Mouse (Mus musculus): ENCODE data around the gene Hoxc9. TPM values are rescaled to one million over a fixed set of nuclear protein-coding genes. Genes with fewer than 3 reads are reported as not detected.

Gene Hoxc9
- total RNA-seq, 2 experiments from 2014 or later, result 5.0 to 5.5 TPM

DNA sequence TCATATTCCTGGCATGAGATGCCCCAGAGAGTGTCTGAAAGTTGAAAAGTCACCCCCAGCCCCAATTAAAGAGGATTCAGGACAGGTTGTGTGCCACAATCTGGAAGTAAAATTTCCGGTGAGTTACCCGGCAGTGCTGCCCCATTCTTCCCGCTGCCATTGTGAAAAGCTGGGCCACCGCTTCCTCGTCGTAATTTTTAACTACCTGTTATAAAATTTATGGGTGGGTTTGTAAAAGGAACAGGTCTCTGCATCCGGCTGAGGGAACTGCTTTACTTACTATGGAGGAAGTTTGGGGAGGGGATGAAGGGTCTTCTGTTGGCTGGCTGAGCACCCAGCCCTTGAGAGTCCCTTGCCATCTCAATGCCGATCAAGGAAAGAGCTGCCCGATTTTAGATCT is 20.3 kb downstream of the Hoxc9 start:
- intact Hi-C loops (cut with DNase I), result no loop called here
- DNase-seq, result no peak

DNA sequence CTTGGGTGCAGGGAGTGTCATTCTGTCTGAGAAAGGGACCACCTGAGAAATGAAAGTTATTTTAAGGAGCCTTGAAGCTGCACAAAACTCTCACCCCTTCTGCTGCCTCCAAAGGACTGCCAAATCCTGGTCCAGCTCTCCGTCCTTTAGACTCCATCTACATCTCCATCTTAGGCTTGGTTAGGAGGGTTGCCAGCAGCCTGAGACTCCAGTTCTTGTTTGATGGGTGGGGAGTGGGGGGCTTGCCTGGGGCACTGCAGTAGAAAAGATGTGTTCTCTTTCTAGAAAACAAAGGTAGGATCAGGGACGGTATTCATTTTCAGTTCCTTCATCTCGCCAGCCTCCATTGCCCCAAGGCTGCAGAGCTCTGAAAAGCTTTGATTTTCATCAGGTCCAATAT is 21.2 kb downstream of the Hoxc9 start:
- intact Hi-C loops (cut with DNase I), result no loop called here
- DNase-seq, result no peak

- DNase-seq, result no peak
- intact Hi-C loops (cut with DNase I), result no loop called here
Measured at GRCm38 (mm10) chr15:102997939-102998355, 21.7 kb downstream of the Hoxc9 start, which contains the start of gene Hoxc6. Gene Hoxc6 (plus strand): TSS chr15:102998257.

DNA sequence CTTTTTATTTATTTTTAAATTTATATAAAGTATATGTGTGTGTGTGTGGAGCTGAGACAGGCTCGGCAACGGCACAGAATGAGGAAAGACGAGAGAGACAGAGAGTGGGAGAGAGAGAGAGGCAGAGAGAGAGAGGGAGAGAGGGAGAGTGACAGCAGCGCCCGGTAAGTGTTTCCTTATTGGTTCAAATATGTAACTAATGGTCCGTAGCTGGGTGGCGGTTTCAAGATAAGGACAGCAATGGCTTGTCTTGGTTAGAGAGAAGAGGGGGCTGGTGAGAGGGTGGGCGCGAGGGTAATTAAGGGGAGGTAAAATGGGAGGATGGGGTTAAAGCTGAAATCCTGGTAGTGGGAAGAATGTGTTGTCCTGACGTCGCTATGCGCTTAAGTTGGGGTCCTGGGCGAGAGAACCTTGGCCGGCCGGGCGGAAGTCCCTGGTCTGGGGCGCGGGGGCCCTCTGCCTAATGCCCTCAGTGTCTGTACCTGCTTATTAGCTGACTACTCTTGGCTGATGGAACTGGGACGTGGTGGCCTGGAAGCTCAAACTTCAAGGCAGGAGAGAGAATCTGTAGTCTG is 22.5 kb downstream of the Hoxc9 start:
- intact Hi-C loops (cut with DNase I), result no loop called here
- DNase-seq, result no peak

DNA sequence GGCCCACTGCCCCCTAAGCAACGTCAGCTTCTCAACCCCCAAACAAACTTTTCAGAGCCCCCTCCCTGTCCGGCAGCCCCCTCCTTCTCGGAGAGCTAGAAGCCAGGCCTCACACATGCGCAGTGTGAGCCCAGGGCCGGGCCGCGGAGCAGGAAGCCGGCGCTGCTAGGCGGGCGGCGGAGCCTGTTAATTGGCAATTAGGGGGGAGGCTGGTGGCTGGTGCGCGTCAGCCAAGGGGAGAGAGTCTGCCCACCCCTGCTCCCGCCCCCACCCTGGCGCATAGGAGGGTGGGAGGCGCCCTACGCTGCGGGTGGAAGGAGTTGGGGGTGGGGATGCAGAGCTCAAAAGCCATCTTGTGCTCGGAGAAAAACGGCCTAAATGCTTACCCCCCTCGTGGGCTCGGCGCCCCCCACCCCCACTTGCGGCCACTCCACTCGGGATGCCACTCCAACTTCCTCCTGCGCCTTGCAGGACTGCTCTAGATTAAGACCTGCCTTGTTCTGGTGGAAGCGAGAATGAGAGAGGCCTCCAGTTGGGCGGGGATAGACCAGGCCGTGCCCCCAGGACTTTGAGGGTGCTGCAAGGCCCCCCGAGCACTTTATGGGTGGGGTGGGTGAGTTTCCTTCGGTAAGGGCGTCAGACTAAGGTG is 23.1 kb downstream of the Hoxc9 start:
- DNase-seq, result peak; percentile 84 to 86

DNA sequence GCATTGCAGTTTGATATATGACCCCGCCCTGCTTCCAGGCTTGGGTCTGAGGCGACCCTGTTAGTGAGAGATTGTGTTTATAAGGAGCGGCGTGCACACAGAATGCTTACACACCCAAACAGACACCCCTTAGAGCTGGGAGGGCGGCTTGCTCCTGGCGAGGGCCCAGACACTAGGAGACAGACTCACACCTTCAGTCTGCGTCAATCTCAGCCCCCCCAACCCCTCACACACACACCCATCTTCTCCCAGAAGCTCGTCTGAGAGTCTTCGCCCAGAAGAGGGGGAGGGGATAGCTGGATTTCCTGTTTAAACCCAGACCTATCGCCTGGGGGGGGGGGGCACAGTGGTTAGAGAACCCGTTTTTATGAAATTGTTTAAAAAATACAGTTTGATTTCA is 23.7 kb downstream of the Hoxc9 start:
- peak in 1 of 2 experiments; percentile 42 for DNase-seq
- intact Hi-C loops (cut with DNase I), result no loop called here

More for the DNA sequence above, 23.1 kb downstream of the Hoxc9 start:
- intact Hi-C loops (cut with DNase I), result no loop called here

GRCm38 (mm10) chr15:103000501-103000901 is 24.3 kb downstream of the Hoxc9 start:
- intact Hi-C loops (cut with DNase I), result no loop called here
- DNase-seq, result peak in 1 of 2 experiments; percentile 59

GRCm38 (mm10) chr15:103001370-103001769 is 25.1 kb downstream of the Hoxc9 start:
- no peak for DNase-seq
- intact Hi-C loops (cut with DNase I), result no loop called here

GRCm38 (mm10) chr15:103002156-103002555 is 25.9 kb downstream of the Hoxc9 start:
- intact Hi-C loops (cut with DNase I), result no loop called here
- peak in 1 of 2 experiments; percentile 44 for DNase-seq

- intact Hi-C loops (cut with DNase I), result no loop called here
- DNase-seq, result no peak
Measured at GRCm38 (mm10) chr15:103002821-103003448, 26.7 kb downstream of the Hoxc9 start.

- peak; percentile 56 to 59 for DNase-seq
- intact Hi-C loops (cut with DNase I), result no loop called here
Measured at GRCm38 (mm10) chr15:103005308-103005707, 29.1 kb downstream of the Hoxc9 start.

DNA sequence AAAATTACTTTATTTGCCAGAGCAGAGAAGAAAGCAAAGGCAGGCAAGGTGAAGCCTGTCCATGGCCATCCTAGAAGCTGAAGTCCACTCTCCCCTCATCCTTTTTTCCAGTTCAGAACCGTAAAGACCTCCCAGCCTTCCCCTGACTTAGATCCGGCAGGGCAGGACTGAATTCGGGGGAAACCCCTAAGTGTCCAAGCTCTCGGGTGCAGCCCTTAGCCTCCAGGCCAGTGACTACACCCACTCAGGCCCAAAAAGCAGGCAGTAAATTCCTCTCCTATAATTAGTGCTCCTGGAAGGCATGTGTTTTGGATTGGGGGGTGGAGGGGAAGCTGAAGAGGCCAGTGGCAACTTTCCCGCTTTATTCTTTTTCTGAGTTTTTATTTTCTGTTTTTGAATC is 29.6 kb downstream of the Hoxc9 start:
- intact Hi-C loops (cut with DNase I), result no loop called here
- no peak for DNase-seq

DNA sequence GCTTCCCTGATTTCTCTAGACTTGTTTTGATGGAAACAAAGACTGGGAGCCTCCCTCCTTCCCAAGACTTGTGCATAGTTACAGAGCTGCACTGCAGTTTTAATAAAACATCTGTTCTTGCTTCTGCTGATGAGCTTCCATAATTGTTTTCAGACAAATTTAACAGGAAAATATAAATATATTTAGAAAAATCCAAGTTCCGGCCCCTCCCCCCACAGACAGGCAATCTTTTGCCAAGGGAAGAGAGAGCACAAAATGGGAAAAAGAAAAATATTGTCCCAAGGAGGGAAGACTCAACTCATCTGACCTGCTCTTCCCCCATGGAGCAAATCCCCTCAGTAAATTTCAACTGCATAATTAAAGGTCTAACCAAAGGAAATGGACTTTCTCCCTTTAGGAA is 30.1 kb downstream of the Hoxc9 start:
- DNase-seq, result no peak
- intact Hi-C loops (cut with DNase I), result no loop called here

GRCm38 (mm10) chr15:103009265-103010111 is 33.2 kb downstream of the Hoxc9 start:
- intact Hi-C loops (cut with DNase I), result loop anchor here (5.0 kb wide), 1 partner anchor 158 kb away; the partner anchor contains the start of gene Smug1

GRCm38 (mm10) chr15:103010112-103010846 is 34.0 kb downstream of the Hoxc9 start:
- no peak for DNase-seq
- intact Hi-C loops (cut with DNase I), result loop anchor here (5.0 kb wide), 1 partner anchor 157 kb away; the partner anchor contains the start of gene Smug1

More at GRCm38 (mm10) chr15:103009265-103010111, 33.2 kb downstream of the Hoxc9 start:
- DNase-seq, result no peak

DNA sequence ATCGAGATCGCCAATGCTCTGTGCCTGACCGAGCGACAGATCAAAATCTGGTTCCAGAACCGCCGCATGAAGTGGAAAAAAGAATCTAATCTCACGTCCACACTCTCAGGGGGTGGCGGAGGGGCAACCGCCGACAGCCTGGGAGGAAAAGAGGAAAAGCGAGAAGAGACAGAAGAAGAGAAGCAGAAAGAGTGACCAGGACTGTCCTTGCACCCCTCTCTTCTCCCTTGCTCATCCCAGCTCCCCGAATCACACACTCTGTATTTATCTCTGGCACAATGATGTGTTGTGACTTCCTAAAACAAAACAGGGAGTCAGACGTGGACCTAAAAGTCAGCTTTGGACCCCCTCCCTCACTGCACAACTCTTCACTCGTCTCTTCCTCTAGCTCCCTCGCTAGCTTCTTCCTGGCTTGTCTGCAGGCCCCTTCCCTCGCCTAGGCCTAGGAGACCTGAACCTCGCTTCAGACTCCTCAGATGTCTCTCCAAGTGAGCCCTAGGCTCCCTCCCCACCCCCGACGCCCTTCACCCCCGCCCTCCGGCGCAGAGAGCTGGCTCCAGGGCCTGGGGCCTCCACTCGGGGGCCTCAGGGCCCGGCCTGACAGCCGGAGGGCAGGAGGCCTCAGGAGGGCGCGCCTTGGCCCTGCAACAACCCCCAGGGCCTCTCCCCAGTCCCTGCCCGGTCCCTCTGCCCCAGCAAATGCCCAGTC is 34.8 kb downstream of the Hoxc9 start:
- intact Hi-C loops (cut with DNase I), result loop anchor here (5.0 kb wide), 1 partner anchor 156 kb away; the partner anchor contains the start of gene Smug1

DNA sequence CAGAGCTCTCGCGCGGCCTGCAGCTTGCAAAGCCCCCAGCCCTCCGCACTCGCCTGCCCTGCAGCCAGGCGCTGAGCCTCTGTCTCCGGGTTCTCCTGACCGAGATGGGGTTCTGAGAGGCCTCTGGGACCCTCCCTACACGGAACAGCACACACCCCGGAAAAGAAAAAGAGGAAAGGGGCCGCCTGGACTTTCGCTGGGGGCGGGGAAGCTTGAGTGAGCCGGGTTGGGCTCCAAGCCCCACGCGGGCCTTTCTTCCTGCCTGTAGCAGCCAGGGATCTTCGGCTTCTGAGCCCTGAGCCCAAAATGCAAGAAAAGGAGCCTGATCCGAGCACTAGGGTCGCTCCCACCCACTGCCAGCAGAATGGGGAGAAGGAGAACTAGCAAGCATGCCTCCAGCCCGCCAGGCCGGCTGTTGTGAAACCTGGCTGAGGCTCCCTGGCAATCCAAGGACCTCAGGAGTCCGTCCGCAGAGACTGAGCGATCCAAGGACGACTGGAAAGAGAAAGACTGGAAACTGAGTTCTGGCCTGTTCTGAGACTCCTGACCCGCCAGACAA is 35.8 kb downstream of the Hoxc9 start:
- intact Hi-C loops (cut with DNase I), result loop anchor here (2.0 to 5.0 kb wide), 2 partner anchors 109 to 155 kb away; partner anchors contain the start of gene Smug1
- no peak for DNase-seq

More for the DNA sequence above, 34.8 kb downstream of the Hoxc9 start:
- no peak for DNase-seq

DNA sequence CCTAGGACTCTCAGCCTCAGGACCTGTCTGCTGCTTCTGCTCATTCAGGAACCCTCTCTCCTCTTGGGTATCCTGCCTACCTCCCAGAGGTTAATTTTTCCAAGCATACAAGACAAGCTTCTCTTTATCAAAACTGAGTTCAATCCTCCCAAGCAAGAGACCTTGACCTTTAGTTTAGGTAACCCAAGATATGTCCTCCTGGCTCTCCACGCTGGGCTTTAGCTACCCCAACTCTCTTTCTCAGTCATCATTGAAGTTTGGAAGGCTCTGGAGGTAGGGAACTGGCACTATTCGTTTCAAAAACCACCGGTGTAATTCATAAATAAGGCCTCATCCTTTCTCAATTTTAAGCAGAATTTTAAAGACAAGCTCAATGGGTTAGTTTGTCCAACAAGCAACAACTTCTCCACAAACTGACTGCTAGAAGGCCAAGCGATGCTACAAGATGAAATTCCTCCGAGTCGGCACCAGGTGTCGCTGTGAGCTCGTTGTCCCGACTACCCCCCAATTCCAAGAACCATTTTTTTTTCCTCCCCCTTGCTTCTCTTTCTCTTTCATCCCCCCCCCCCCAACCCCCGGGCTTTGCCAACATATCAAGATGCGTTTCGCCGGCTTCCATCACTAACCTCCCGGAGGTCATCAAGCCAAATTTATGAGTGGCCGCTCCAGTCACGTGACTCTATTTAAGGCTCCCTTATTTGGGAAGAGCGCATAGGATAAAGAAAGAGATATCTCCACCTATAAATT is 37.2 kb downstream of the Hoxc9 start:
- DNase-seq, result no peak
- intact Hi-C loops (cut with DNase I), result loop anchor here (2.0 to 5.0 kb wide), 2 partner anchors 107 to 154 kb away; partner anchors contain the start of gene Smug1

All from gastrocnemius, postnatal 36 days (tissue).